In genomic region chr1:39969771-39970406, GRCm38 (mm10) we compare ENCODE assay signal across 12 mouse cellular contexts.
A peak's percentile ranks its signal among the peaks of the same experiment; 100 is the strongest.
DNase-seq lines count a peak whose midpoint lies in the region; ATAC-seq and TF ChIP-seq lines count a peak whose summit lies in the region.
"Had no signal": no experiment of that assay in that cellular context is flagged by ENCODE, and none has a peak within 500 bp of the region (broad histone marks: within the 10 kb centered on the region; RNA-seq: fewer than 3 reads in every experiment).

No protein-coding gene starts in this region.

- H3K4me2 ChIP-seq in kidney, postnatal 0 days (ENCODE audit: low read length): no peak overlapping the region
- H3K4me2 ChIP-seq in hindbrain, embryonic 14.5 days (replicated peaks): no peak overlapping the region
- H3K4me2 ChIP-seq: limb, embryonic 12.5 days; midbrain, embryonic 12.5 days had no signal

- H3K4me1 ChIP-seq in kidney, postnatal 0 days (replicated peaks; ENCODE audit: insufficient read depth, low read length): no peaks in the 10 kb centered on the region
- peaks cover 13% of the 10 kb centered on the region for H3K4me1 ChIP-seq in kidney, adult 2 months (ENCODE audit: control insufficient read depth, insufficient read depth, low read length)
- H3K4me1 ChIP-seq in hindbrain, embryonic 14.5 days (replicated peaks; ENCODE audit: control insufficient read depth, insufficient read depth, low read length): peaks cover 16% of the 10 kb centered on the region; the same call in 1 of the 2 replicates
- H3K4me1 ChIP-seq: limb, embryonic 12.5 days had no signal

- TF ChIP-seq POLR2A in kidney, adult 2 months (IDR thresholded peaks at IDR 0.05; ENCODE audit: low read depth, low read length): no peak

- no peaks in the 10 kb centered on the region for H3K36me3 ChIP-seq in kidney, postnatal 0 days (ENCODE audit: insufficient read depth, low read length)
- H3K36me3 ChIP-seq in kidney, adult 2 months (ENCODE audit: control insufficient read depth, insufficient read depth, low read length): no peaks in the 10 kb centered on the region
- peaks cover 14% of the 10 kb centered on the region for H3K36me3 ChIP-seq in hindbrain, embryonic 14.5 days (replicated peaks; ENCODE audit: control insufficient read depth, insufficient read depth)

- no peaks in the 10 kb centered on the region for H3K27me3 ChIP-seq in kidney, postnatal 0 days (ENCODE audit: insufficient read depth, low read length)
- no peaks in the 10 kb centered on the region for H3K27me3 ChIP-seq in kidney, adult 2 months (replicated peaks; ENCODE audit: control insufficient read depth, insufficient read depth, low read length)
- H3K27me3 ChIP-seq in hindbrain, embryonic 14.5 days (ENCODE audit: control insufficient read depth, insufficient read depth, low read length): no peaks in the 10 kb centered on the region
- H3K27me3 ChIP-seq: limb, embryonic 12.5 days; midbrain, embryonic 12.5 days had no signal

- 59% methylated on average over 2 of the region's 2 CpGs for WGBS in kidney, postnatal 0 days
- 81% methylated on average over 2 of the region's 2 CpGs for WGBS in kidney, adult 2 months
- WGBS in hindbrain, embryonic 14.5 days: 46% methylated on average over 2 of the region's 2 CpGs

- H3K27ac ChIP-seq in kidney, postnatal 0 days: no peak overlapping the region
- H3K27ac ChIP-seq in kidney, adult 2 months (ENCODE audit: insufficient read depth, low read depth, low read length): no peak overlapping the region
- 0 out of 2 replicates have a peak overlapping the region, but pooled peaks have one; percentile 5 for H3K27ac ChIP-seq in hindbrain, embryonic 14.5 days
- H3K27ac ChIP-seq: limb, embryonic 12.5 days had no signal

- H3K9ac ChIP-seq in kidney, postnatal 0 days (ENCODE audit: low read depth, low read length): no peak overlapping the region
- no peak overlapping the region for H3K9ac ChIP-seq in hindbrain, embryonic 14.5 days
- H3K9ac ChIP-seq: limb, embryonic 12.5 days; midbrain, embryonic 12.5 days had no signal

- DNase-seq in kidney, postnatal 0 days (ENCODE audit: low spot score): no peak
- DNase-seq in kidney, adult 2 months: no peak
- peak; percentile 64 for DNase-seq in MN1 (ENCODE audit: low spot score)
- peak; percentile 39 for DNase-seq in embryo, embryonic 9.5 days (ENCODE audit: extremely low spot score)
- no peak for DNase-seq in hindbrain, embryonic 14.5 days (ENCODE audit: low spot score)
- DNase-seq in spleen, adult 18-20 months: no peak
- DNase-seq in heart, postnatal 25 days (ENCODE audit: low spot score): no peak
- DNase-seq: cerebellum, adult 2 months; kidney, postnatal 36 days had no signal

- ATAC-seq in kidney, postnatal 0 days (replicated peaks; ENCODE audit: low FRiP score, low read depth): no peak
- ATAC-seq in hindbrain, embryonic 14.5 days (ENCODE audit: low FRiP score): no peak
- ATAC-seq in erythroblast, adult 5-6 weeks (replicated peaks; ENCODE audit: low FRiP score, poor library complexity, severe bottlenecking): no peak

- peak; percentile 36 for TF ChIP-seq CTCF in kidney, postnatal 0 days (IDR thresholded peaks at IDR 0.05; ENCODE audit: low read depth)
- TF ChIP-seq CTCF in kidney, adult 2 months (conservative IDR thresholded peaks at IDR 0.05; ENCODE audit: insufficient read depth, insufficient read length, low read depth, low read length): no peak

- no peak overlapping the region for H3K4me3 ChIP-seq in kidney, postnatal 0 days (replicated peaks; ENCODE audit: low read depth, low read length)
- no peak overlapping the region for H3K4me3 ChIP-seq in kidney, adult 2 months (ENCODE audit: insufficient read depth, low read depth, low read length)
- no peak overlapping the region for H3K4me3 ChIP-seq in hindbrain, embryonic 14.5 days (replicated peaks; ENCODE audit: low read length)
- H3K4me3 ChIP-seq: limb, embryonic 12.5 days; midbrain, embryonic 12.5 days had no signal

- H3K9me3 ChIP-seq in kidney, postnatal 0 days (replicated peaks; ENCODE audit: low read length): no peaks in the 10 kb centered on the region
- no peaks in the 10 kb centered on the region for H3K9me3 ChIP-seq in hindbrain, embryonic 14.5 days (ENCODE audit: control insufficient read depth, low read length)
- H3K9me3 ChIP-seq: limb, embryonic 12.5 days; midbrain, embryonic 12.5 days had no signal

- intact Hi-C loops in heart, postnatal 25 days (cut with DNase I): no loop called here

Comparison
In these comparisons a context has a peak if more than half of its experiments do, and no peak if none do; other contexts are left out.
1. DNase-seq: peak in MN1 (single experiment) and embryo, embryonic 9.5 days (single experiment); none in kidney, postnatal 0 days (single experiment), kidney, adult 2 months (single experiment), hindbrain, embryonic 14.5 days (single experiment), spleen, adult 18-20 months (0 of 2) and heart, postnatal 25 days (single experiment).